Mouse (Mus musculus): ENCODE measurements around the gene Ccnjl. TPM values are rescaled to one million over a fixed set of nuclear protein-coding genes. Genes with fewer than 3 reads are reported as not detected.

The Ccnjl gene
- polyA plus RNA-seq, 1 experiment from 2014 or later, result 11.0 TPM

- 14% methylated on average over 9 of the region's 9 CpGs for WGBS
- Histone ChIP-seq H3K36me3 (0 out of 2 replicates have a peak, but pooled peaks cover 5% of the 10 kb centered on the region), H3K27ac (replicated peaks) (peak overlapping the region; percentile 42), H3K4me3 (replicated peaks) (no peak overlapping the region), H3K27me3 (replicated peaks) (no peaks in the 10 kb centered on the region), H3K4me2 (peak overlapping the region; percentile 0; the same call in 1 of the 2 replicates), H3K9ac (replicated peaks) (no peak overlapping the region), H3K4me1 (peaks cover 10% of the 10 kb centered on the region), H3K9me3 (replicated peaks) (no peaks in the 10 kb centered on the region)
- ATAC-seq (ENCODE audit: low FRiP score), result peak; percentile 73
Measured at GRCm38 (mm10) chr11:43575376-43576151, 47.0 kb downstream of the Ccnjl start.

GRCm38 (mm10) chr11:43577713-43578478 is 49.3 kb downstream of the Ccnjl start:
- 67% methylated on average over 11 of the region's 11 CpGs for WGBS

GRCm38 (mm10) chr11:43585211-43586005 is 56.8 kb downstream of the Ccnjl start:
- Histone ChIP-seq H3K27ac (replicated peaks) (no peak overlapping the region), H3K36me3 (peaks cover 18% of the 10 kb centered on the region; the same call in 1 of the 2 replicates), H3K4me1 (0 out of 2 replicates have a peak, but pooled peaks cover 5% of the 10 kb centered on the region), H3K9ac (replicated peaks) (no peak overlapping the region), H3K9me3 (replicated peaks) (no peaks in the 10 kb centered on the region), H3K4me2 (no peak overlapping the region), H3K27me3 (replicated peaks) (no peaks in the 10 kb centered on the region), H3K4me3 (replicated peaks) (no peak overlapping the region)
- no peak for ATAC-seq (ENCODE audit: low FRiP score)
- 90% methylated on average over 22 of the region's 22 CpGs for WGBS

More at GRCm38 (mm10) chr11:43577713-43578478, 49.3 kb downstream of the Ccnjl start:
- ATAC-seq (ENCODE audit: low FRiP score), result no peak
- Histone ChIP-seq H3K36me3 (0 out of 2 replicates have a peak, but pooled peaks cover 5% of the 10 kb centered on the region), H3K9me3 (replicated peaks) (no peaks in the 10 kb centered on the region), H3K4me2 (no peak overlapping the region), H3K27me3 (replicated peaks) (no peaks in the 10 kb centered on the region), H3K4me1 (peaks cover 10% of the 10 kb centered on the region), H3K9ac (replicated peaks) (no peak overlapping the region), H3K27ac (replicated peaks) (no peak overlapping the region), H3K4me3 (replicated peaks) (no peak overlapping the region)

- no peak for ATAC-seq (ENCODE audit: low FRiP score)
- no peak within 1 kb of the TSS for H3K27ac ChIP-seq (replicated peaks)
- H3K27me3 ChIP-seq (replicated peaks), result no peaks in the 10 kb centered on the region
- H3K36me3 ChIP-seq, result peaks cover 18% of the 10 kb centered on the region; the same call in 1 of the 2 replicates
- 0 out of 2 replicates have a peak, but pooled peaks cover 5% of the 10 kb centered on the region for H3K4me1 ChIP-seq
- H3K9me3 ChIP-seq (replicated peaks), result no peaks in the 10 kb centered on the region
- no peak within 1 kb of the TSS for H3K9ac ChIP-seq (replicated peaks)
- H3K4me3 ChIP-seq (replicated peaks), result no peak within 1 kb of the TSS
- WGBS, result 76% methylated on average over 7 of the region's 7 CpGs
- no peak within 1 kb of the TSS for H3K4me2 ChIP-seq
Measured at GRCm38 (mm10) chr11:43586324-43587090, 57.9 kb downstream of the Ccnjl start, which contains the start of gene 4933415A04Rik. TSS of gene 4933415A04Rik (plus strand) at chr11:43587040.

- Histone ChIP-seq H3K4me1 (0 out of 2 replicates have a peak, but pooled peaks cover 5% of the 10 kb centered on the region), H3K4me3 (replicated peaks) (no peak overlapping the region), H3K4me2 (no peak overlapping the region), H3K27me3 (replicated peaks) (no peaks in the 10 kb centered on the region), H3K9me3 (replicated peaks) (no peaks in the 10 kb centered on the region), H3K36me3 (peaks cover 11% of the 10 kb centered on the region; the same call in 1 of the 2 replicates), H3K9ac (replicated peaks) (no peak overlapping the region), H3K27ac (replicated peaks) (no peak overlapping the region)
- ATAC-seq (ENCODE audit: low FRiP score), result no peak
- WGBS, result 38% methylated on average over 6 of the region's 6 CpGs
Measured at GRCm38 (mm10) chr11:43589530-43590072, 61.0 kb downstream of the Ccnjl start.

GRCm38 (mm10) chr11:43601440-43601839 is 72.9 kb downstream of the Ccnjl start, which contains the start of gene Fabp6:
TSS of gene Fabp6 (minus strand) at chr11:43601540.
- ATAC-seq (ENCODE audit: low FRiP score), result no peak
- no peaks in the 10 kb centered on the region for H3K4me1 ChIP-seq
- H3K4me2 ChIP-seq, result no peak within 1 kb of the TSS

GRCm38 (mm10) chr11:43604207-43604606 is 75.6 kb downstream of the Ccnjl start:
- Histone ChIP-seq H3K27ac (replicated peaks) (no peak overlapping the region), H3K9ac (replicated peaks) (no peak overlapping the region), H3K4me2 (no peak overlapping the region), H3K27me3 (replicated peaks) (no peaks in the 10 kb centered on the region), H3K36me3 (no peaks in the 10 kb centered on the region), H3K4me3 (replicated peaks) (no peak overlapping the region), H3K9me3 (replicated peaks) (no peaks in the 10 kb centered on the region), H3K4me1 (0 out of 2 replicates have a peak, but pooled peaks cover 8% of the 10 kb centered on the region)
- WGBS, result 93% methylated on average over 2 of the region's 2 CpGs
- no peak for ATAC-seq (ENCODE audit: low FRiP score)

More at GRCm38 (mm10) chr11:43601440-43601839, 72.9 kb downstream of the Ccnjl start, which contains the start of gene Fabp6:
- 93% methylated on average over 5 of the region's 5 CpGs for WGBS
- Histone ChIP-seq H3K27me3 (replicated peaks) (no peaks in the 10 kb centered on the region), H3K27ac (replicated peaks) (no peak within 1 kb of the TSS), H3K36me3 (no peaks in the 10 kb centered on the region), H3K9ac (replicated peaks) (no peak within 1 kb of the TSS), H3K4me3 (replicated peaks) (no peak within 1 kb of the TSS), H3K9me3 (replicated peaks) (no peaks in the 10 kb centered on the region)

- no peak overlapping the region for H3K9ac ChIP-seq (replicated peaks)
- no peaks in the 10 kb centered on the region for H3K9me3 ChIP-seq (replicated peaks)
- 0 out of 2 replicates have a peak, but pooled peaks cover 8% of the 10 kb centered on the region for H3K4me1 ChIP-seq
- no peak overlapping the region for H3K4me3 ChIP-seq (replicated peaks)
- no peaks in the 10 kb centered on the region for H3K36me3 ChIP-seq
- ATAC-seq (ENCODE audit: low FRiP score), result no peak
- no peak overlapping the region for H3K27ac ChIP-seq (replicated peaks)
- no peak overlapping the region for H3K4me2 ChIP-seq
- WGBS, result 92% methylated on average over 6 of the region's 6 CpGs
- H3K27me3 ChIP-seq (replicated peaks), result no peaks in the 10 kb centered on the region
Measured at GRCm38 (mm10) chr11:43604891-43605290, 76.3 kb downstream of the Ccnjl start.

- WGBS, result 85% methylated on average over 6 of the region's 6 CpGs
- no peaks in the 10 kb centered on the region for H3K27me3 ChIP-seq (replicated peaks)
Measured at GRCm38 (mm10) chr11:43605859-43606258, 77.3 kb downstream of the Ccnjl start.

GRCm38 (mm10) chr11:43608440-43608839 is 79.9 kb downstream of the Ccnjl start:
- peak; percentile 54 for ATAC-seq (ENCODE audit: low FRiP score)
- Histone ChIP-seq H3K36me3 (no peaks in the 10 kb centered on the region), H3K4me1 (peaks cover 17% of the 10 kb centered on the region; the same call in 1 of the 2 replicates), H3K27ac (replicated peaks) (peak overlapping the region; percentile 54; the same call in 1 of the 2 replicates), H3K4me2 (no peak overlapping the region), H3K9ac (replicated peaks) (no peak overlapping the region), H3K27me3 (replicated peaks) (no peaks in the 10 kb centered on the region), H3K4me3 (replicated peaks) (no peak overlapping the region), H3K9me3 (replicated peaks) (no peaks in the 10 kb centered on the region)
- WGBS, result 33% methylated on average over 3 of the region's 3 CpGs

More at GRCm38 (mm10) chr11:43605859-43606258, 77.3 kb downstream of the Ccnjl start:
- Histone ChIP-seq H3K9me3 (replicated peaks) (no peaks in the 10 kb centered on the region), H3K36me3 (no peaks in the 10 kb centered on the region), H3K4me3 (replicated peaks) (no peak overlapping the region), H3K4me1 (0 out of 2 replicates have a peak, but pooled peaks cover 8% of the 10 kb centered on the region), H3K27ac (replicated peaks) (no peak overlapping the region), H3K9ac (replicated peaks) (no peak overlapping the region), H3K4me2 (no peak overlapping the region)
- no peak for ATAC-seq (ENCODE audit: low FRiP score)
